Mouse (Mus musculus) kidney, adult 8-10 months (tissue): ENCODE measurements around the gene Dcaf17.

Experiments
- DNase-seq, 2 experiments: peaks; one replicate each; pipeline ENCODE4 v3.0.0; 2022

Dcaf17 gene

GRCm38 (mm10) chr2:71122268-71123029 is 67.3 kb downstream of the Dcaf17 start:
- no peak for DNase-seq

DNA sequence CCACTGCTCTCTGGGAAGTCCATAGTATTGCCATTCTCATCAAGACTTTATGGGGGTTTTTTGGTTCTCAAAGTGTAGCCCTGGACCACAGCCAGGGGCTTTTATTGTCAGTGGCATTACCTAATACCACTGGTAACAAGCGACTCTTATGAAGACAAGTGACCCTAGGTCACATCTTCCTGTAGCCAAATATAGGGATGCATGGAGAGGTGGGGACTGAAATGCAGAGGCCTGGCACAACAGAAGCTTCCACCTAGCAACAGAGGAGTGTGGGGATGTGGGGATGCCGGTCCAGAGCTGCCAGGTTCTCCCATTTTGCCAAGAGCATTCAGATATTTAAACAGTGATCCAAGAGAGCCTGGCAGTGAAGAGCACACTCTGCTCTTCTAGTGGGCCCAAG is 68.5 kb downstream of the Dcaf17 start:
- DNase-seq: no peak

GRCm38 (mm10) chr2:71127779-71128534 is 72.8 kb downstream of the Dcaf17 start:
- DNase-seq: no peak

DNA sequence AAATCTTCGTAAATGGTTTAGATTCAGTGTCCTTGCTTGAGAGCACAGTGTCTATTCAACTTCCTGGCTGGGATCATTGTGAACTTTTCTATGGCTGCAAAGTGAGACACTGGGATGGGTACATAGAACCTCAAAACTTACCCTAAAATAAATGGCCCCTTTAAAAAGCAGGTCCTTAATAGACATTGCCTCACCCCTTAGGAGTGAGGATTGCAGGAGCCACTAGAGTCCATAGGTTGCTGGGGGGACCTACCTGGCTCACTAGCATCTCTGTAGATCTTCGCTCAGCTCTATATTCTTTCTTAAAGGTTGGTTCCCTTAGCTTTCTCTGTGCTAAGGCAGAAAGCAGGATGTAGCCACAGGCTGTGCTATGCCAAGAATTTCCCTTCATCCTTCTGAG is 75.2 kb downstream of the Dcaf17 start:
- DNase-seq: no peak

DNA sequence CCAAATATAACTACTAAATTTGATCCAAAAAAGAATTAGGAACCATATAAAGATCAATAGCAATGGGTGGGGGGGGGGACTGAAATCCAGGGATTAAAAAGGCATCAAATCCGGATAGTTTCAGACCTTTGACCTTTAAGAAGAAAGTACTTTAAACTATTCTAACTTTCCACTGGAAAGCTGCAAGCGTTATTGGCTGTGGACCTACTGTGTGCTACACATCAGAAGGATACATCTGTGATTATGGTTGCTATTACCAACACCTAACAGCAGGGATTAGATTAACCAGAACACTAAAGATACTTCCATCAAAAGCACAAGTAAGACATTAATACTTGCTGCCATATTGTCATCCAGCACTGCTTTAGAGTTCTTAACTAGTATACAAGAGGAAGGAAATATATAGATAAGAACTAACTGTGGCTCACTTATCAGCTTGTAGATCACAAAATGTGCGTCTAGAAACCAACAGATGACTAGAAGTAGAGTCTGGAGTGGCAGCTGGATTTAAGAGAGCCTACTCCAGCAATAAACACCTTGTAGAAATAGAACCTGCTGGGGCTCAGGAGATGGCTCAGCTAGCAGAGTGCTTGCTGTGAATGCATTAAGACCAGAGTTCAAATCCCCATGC is 76.9 kb downstream of the Dcaf17 start:
- no peak for DNase-seq

- DNase-seq: no peak
Measured at GRCm38 (mm10) chr2:71134041-71134505, 78.9 kb downstream of the Dcaf17 start.

- no peak for DNase-seq
Measured at GRCm38 (mm10) chr2:71134836-71135235, 79.7 kb downstream of the Dcaf17 start.

DNA sequence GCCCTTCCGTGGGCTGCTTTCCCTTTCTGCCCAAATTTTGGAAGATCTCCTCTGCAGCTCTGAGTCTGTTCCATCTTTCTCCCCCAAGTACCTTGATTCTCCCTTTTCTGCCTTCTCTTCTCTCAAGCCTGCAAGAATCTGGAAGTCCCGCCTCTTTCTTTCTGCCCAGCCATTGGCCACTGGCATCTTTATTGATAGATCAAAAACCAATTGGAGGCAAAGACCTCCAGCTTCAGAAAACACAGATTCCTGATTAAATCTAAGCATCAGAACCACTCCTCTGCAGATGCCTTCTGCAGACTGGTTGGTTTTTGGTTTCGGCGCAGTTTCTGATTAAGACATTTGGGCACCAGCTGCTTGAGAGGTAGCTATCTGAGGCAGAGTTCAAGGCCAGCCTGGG is 85.5 kb downstream of the Dcaf17 start:
- DNase-seq: no peak

DNA sequence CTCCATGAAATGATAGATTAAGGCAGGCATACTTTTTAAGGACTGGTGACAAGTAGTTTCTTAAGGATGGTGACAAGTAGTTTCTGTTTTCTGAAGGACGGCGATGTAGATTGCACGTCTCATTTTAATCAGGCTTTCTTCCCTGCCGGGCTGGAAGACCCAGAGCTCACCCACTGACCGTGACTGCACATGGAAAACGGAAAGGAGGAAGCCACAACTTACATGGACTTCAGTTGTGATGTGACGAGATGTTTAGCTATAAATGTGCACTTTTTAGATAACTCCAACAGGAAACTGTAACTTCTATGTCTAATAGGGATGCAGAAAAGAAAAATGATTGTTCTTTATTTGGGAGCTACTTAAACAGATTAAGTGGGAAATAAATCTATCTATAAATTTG is 87.3 kb downstream of the Dcaf17 start:
- DNase-seq: no peak

GRCm38 (mm10) chr2:71145853-71146252 is 90.7 kb downstream of the Dcaf17 start:
- no peak for DNase-seq

- peak; percentile 63 to 84 for DNase-seq
Measured at GRCm38 (mm10) chr2:71146266-71146665, 91.1 kb downstream of the Dcaf17 start.

DNA sequence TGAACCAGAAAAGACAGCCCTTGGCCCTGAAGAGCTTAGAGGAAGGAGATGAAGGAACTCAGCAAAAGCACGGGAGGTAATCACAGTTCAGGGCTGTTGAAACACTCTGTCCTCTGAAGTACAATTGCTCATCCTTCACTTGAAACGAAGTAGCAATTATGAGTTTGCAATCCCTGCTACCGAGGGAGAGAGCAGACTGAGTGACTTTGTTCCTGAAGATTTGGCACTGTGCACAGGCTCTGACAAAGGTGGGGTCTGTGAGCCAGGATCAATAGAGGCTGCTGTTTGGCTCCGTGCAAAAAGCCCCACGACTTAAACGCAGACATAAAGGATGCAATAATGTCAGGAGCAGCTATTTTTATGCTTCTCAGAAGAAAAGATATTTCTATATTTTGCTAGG is 92.7 kb downstream of the Dcaf17 start:
- no peak for DNase-seq
